Mouse (Mus musculus): ENCODE measurements at regions not wholly inside any gene's neighbourhood (a gene's known extent, or its start where the extent isn't known, plus 50 kb on each side); places are given as distances from the start of the nearest gene placed in this dataset.

- DNase-seq = no peak
These were observed 65.8 kb downstream of the Smim10l1 start for GRCm38 (mm10) chr6:133170548-133170947.

- DNase-seq = no peak
These were observed 66.6 kb downstream of the Smim10l1 start for GRCm38 (mm10) chr6:133171286-133171685.

- DNase-seq = peak; percentile 46
These were observed 85.8 kb upstream of the 5530400C23Rik start for GRCm38 (mm10) chr6:133206173-133206572.

Small RNAs in the stretch of these regions (microRNA-seq; reads per million reads assigned to microRNA genes)
- gene Gm23403 (0 reads per million in 2 experiments), gene Gm25019 (0 reads per million in 2 experiments)

Data from adrenal gland, postnatal 25 days (tissue).